Mouse (Mus musculus): ENCODE measurements around the gene Gm17521. TPM values are rescaled to one million over a fixed set of nuclear protein-coding genes. Genes with fewer than 3 reads are reported as not detected.

The Gm17521 gene
- polyA plus RNA-seq (2015; fragmentation: Illumina TruSeq; extraction: RNeasy Lipid Tissue Mini Kit (QIAGEN cat#74804); ENCODE audit: low read depth, low replicate concordance), result not detected

DNA sequence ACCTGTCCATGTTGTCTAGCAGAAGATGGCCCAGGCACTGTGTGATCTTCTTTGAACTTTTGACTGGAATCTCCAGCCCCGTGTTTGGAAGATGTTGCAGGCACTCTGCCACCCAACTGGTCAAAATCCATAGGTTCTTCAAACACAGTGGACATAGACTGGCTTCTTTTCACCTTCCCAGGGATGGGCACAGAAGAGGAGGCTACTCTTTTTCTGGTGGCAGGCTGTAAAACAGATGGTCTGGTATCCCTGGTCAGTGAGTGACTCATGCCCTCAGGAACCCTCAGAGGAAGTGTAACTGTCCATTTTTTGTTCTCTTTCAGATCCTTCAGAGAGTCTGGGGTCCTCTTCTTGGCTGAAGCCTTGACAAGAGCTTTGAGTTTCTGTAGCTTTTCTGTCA lies at the start of gene Gm17521:
Gene Gm17521, minus strand, starts transcription at position 101 of the 400 bp plus-strand sequence.

Other genes starting within 250 kb of the Gm17521 start
- gene Cldn34c1, start 73.8 kb upstream of the Gm17521 start, polyA plus RNA-seq (2015; fragmentation: Illumina TruSeq; extraction: RNeasy Lipid Tissue Mini Kit (QIAGEN cat#74804); ENCODE audit: low read depth, low replicate concordance), result 9.4 TPM
- gene Srsx, start 192.8 kb upstream of the Gm17521 start, polyA plus RNA-seq (2015; fragmentation: Illumina TruSeq; extraction: RNeasy Lipid Tissue Mini Kit (QIAGEN cat#74804); ENCODE audit: low read depth, low replicate concordance), result not detected
- not detected for gene Gm17577, start 217.2 kb upstream of the Gm17521 start, polyA plus RNA-seq (2015; fragmentation: Illumina TruSeq; extraction: RNeasy Lipid Tissue Mini Kit (QIAGEN cat#74804); ENCODE audit: low read depth, low replicate concordance)

All from brain, adult 10 weeks (tissue).